Comparison of ENCODE assay signal across 18 mouse cellular contexts in the genomic region with DNA sequence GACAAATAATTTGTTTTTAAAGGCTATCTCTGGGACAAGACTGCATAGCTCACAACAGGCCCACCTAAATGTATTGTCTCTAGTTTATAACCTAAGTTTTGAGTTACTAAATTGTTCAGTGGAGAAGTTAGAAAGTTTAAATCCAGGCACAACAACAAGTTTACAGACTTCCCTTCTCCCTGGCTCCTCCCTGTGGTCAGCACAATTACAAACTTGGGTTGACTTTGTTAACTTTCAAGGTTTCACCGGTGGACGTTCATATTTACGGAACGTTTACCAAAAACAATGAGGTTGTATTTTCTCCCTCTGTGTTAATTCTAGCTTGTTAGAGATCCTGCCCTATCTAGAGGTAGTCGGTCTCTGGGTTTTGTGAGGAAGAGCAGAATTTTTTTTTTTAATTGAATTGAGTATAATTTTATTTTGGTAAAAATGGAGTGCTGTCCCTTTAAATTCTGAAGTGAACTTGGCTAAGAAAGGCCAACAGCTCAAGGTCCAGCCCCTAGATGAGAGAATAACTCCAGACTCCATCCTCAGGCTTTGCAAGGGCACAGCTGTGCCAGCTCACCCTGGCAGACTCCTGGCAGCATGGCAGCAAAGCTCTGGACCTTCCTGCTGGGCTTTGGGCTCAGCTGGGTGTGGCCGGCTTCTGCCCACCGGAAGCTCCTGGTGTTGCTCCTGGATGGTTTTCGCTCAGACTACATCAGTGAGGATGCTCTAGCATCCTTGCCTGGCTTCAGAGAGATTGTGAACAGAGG. TPM values are rescaled to one million over a fixed set of nuclear protein-coding genes. Genes with fewer than 3 reads are reported as not detected.
DNase-seq lines count a peak whose midpoint lies in the region; ATAC-seq and TF ChIP-seq lines count a peak whose summit lies in the region.
"Had no signal": no experiment of that assay in that cellular context is flagged by ENCODE, and none has a peak within 500 bp of the region (broad histone marks: within the 10 kb centered on the region; RNA-seq: fewer than 3 reads in every experiment).

A gene (plus strand): TSS at position 502 of the 755 bp plus-strand sequence.

- H3K4me3 ChIP-seq in kidney, adult 2 months (ENCODE audit: insufficient read depth, low read depth, low read length), result peak within 1 kb of the TSS; percentile 35
- H3K4me3 ChIP-seq in kidney, embryonic 16.5 days (ENCODE audit: low read length), result no peak within 1 kb of the TSS
- H3K4me3 ChIP-seq: forebrain, embryonic 13.5 days; hindbrain, embryonic 15.5 days; midbrain, embryonic 10.5 days had no signal

- peak; percentile 88 for DNase-seq in kidney, adult 2 months
- DNase-seq in ovary, adult 18-20 months (ENCODE audit: low spot score), result peak; percentile 32
- no peak for DNase-seq in ovary, postnatal 10 days (ENCODE audit: low spot score)
- peak; percentile 26 for DNase-seq in adrenal gland, postnatal 25 days
- peak; percentile 62 for DNase-seq in kidney, postnatal 14 days
- DNase-seq in retina, postnatal 1 day, result no peak
- DNase-seq: cerebellum, adult 11-12 months; left cerebral cortex, postnatal 4 days; right cerebral cortex, postnatal 14 days; thymus, postnatal 36 days had no signal

- no peak for ATAC-seq in kidney, embryonic 16.5 days (ENCODE audit: low FRiP score, low TSS enrichment)
- ATAC-seq in monocyte, adult 5-6 weeks (replicated peaks; ENCODE audit: insufficient number of reproducible peaks, low FRiP score, low TSS enrichment, poor library complexity, severe bottlenecking), result no peak
- ATAC-seq: forebrain, embryonic 13.5 days had no signal

- WGBS in kidney, adult 2 months, result 43% methylated on average over 8 of the region's 8 CpGs
- WGBS in kidney, embryonic 16.5 days, result 78% methylated on average over 8 of the region's 8 CpGs

- no peak within 1 kb of the TSS for H3K4me2 ChIP-seq in kidney, embryonic 16.5 days (replicated peaks; ENCODE audit: low read depth, low read length)
- H3K4me2 ChIP-seq: forebrain, embryonic 13.5 days; hindbrain, embryonic 15.5 days had no signal

- H3K27ac ChIP-seq in kidney, adult 2 months (ENCODE audit: insufficient read depth, low read depth, low read length), result peak within 1 kb of the TSS; percentile 96
- H3K27ac ChIP-seq in kidney, embryonic 16.5 days (ENCODE audit: low read length), result no peak within 1 kb of the TSS
- H3K27ac ChIP-seq: forebrain, embryonic 13.5 days; hindbrain, embryonic 15.5 days; liver, embryonic 14.5 days; midbrain, embryonic 10.5 days; stomach, postnatal 0 days had no signal

- H3K9me3 ChIP-seq in kidney, embryonic 16.5 days (ENCODE audit: low read length), result no peaks in the 10 kb centered on the region
- H3K9me3 ChIP-seq: forebrain, embryonic 13.5 days; G1E; hindbrain, embryonic 15.5 days; midbrain, embryonic 10.5 days had no signal

- H3K27me3 ChIP-seq in kidney, adult 2 months (replicated peaks; ENCODE audit: control insufficient read depth, insufficient read depth, low read length), result no peaks in the 10 kb centered on the region
- H3K27me3 ChIP-seq in kidney, embryonic 16.5 days (ENCODE audit: insufficient read depth, low read length), result no peaks in the 10 kb centered on the region
- H3K27me3 ChIP-seq: forebrain, embryonic 13.5 days; hindbrain, embryonic 15.5 days had no signal

- TF ChIP-seq CTCF in kidney, adult 2 months (conservative IDR thresholded peaks at IDR 0.05; ENCODE audit: insufficient read depth, insufficient read length, low read depth, low read length), result no peak

- no peak within 1 kb of the TSS for H3K9ac ChIP-seq in kidney, embryonic 16.5 days (replicated peaks; ENCODE audit: low read length)
- H3K9ac ChIP-seq: forebrain, embryonic 13.5 days; hindbrain, embryonic 15.5 days; liver, embryonic 14.5 days had no signal

- no peaks in the 10 kb centered on the region for H3K36me3 ChIP-seq in kidney, adult 2 months (ENCODE audit: control insufficient read depth, insufficient read depth, low read length)
- no peaks in the 10 kb centered on the region for H3K36me3 ChIP-seq in kidney, embryonic 16.5 days (ENCODE audit: insufficient read depth, low read length)
- H3K36me3 ChIP-seq: G1E; hindbrain, embryonic 15.5 days; midbrain, embryonic 10.5 days had no signal

- H3K4me1 ChIP-seq in kidney, adult 2 months (ENCODE audit: control insufficient read depth, insufficient read depth, low read length), result peaks cover 18% of the 10 kb centered on the region; the same call in 1 of the 2 replicates
- no peaks in the 10 kb centered on the region for H3K4me1 ChIP-seq in kidney, embryonic 16.5 days (ENCODE audit: insufficient read depth, low read length)
- H3K4me1 ChIP-seq: hindbrain, embryonic 15.5 days; midbrain, embryonic 10.5 days had no signal

- no peak for TF ChIP-seq POLR2A in kidney, adult 2 months (IDR thresholded peaks at IDR 0.05; ENCODE audit: low read depth, low read length)

RNA-seq across cellular contexts. Expression of the gene that starts here (rescaled TPM):
- 185 and 205 TPM in 2 replicates for polyA plus RNA-seq in kidney, adult 2 months (2012; rRNA removed)
- polyA plus RNA-seq in kidney, embryonic 16.5 days (2015; fragmentation: Nextera tagmentation; extraction: Ambion mirVana), result 1.7 and 2.5 TPM in 2 replicates
- 2.6 and 5.8 TPM in 2 replicates for total RNA-seq in adrenal gland, postnatal 25 days (2021)
- total RNA-seq in monocyte, adult 5-6 weeks (2017), result 0.39 TPM in 1 of 3 replicates, not detected in the others
- polyA plus RNA-seq: G1E had no signal

Comparison
In these comparisons a context has a peak if more than half of its experiments do, and no peak if none do; other contexts are left out.
1. RNA of the gene that starts here (polyA plus RNA-seq): 185 to 205 TPM in kidney, adult 2 months; 1.7 to 2.5 TPM in kidney, embryonic 16.5 days; every median in the first group is over 10 times any median in the second.
2. DNase-seq: peak in kidney, adult 2 months (single experiment), ovary, adult 18-20 months (single experiment), adrenal gland, postnatal 25 days (single experiment) and kidney, postnatal 14 days (single experiment); none in ovary, postnatal 10 days (single experiment) and retina, postnatal 1 day (single experiment).